Mouse (Mus musculus): ENCODE measurements around the gene Cfhr2. TPM values are rescaled to one million over a fixed set of nuclear protein-coding genes. Genes with fewer than 3 reads are reported as not detected.
"Not testable (repeated sequence)": the region's sequence is repeated elsewhere in the genome, so short reads cannot be mapped to it uniquely, and the experiment has no call there.

Gene Cfhr2
- polyA plus RNA-seq (2014; fragmentation: Nextera tagmentation; extraction: Ambion mirVana) = not detected in 2 replicates

DNA sequence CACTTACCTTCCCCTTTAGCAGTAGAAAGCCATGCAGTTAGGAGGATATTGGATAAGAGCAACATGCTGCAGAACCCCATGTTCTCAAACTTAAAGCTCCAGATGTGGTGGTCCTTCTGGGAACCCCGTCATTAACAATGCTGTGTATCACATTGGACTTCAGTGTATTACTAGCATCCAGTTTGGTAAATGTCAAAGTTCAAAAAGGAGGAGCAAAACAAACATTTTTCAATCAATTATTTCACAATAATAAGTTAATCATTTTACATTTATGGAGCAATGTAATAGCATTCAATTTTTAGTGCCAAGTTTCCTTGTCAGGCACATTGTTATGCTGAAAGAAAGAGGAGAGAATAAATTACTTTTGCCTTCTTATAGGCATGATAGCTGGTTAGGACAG lies at the start of gene Cfhr2:
Cfhr2 (minus strand) TSS at position 155 of the 400 bp plus-strand sequence.
- Histone ChIP-seq H3K27me3 (replicated peaks; ENCODE audit: control insufficient read depth, insufficient read depth, low read length) (no peaks in the 10 kb centered on the region), H3K9me3 (ENCODE audit: control insufficient read depth, low read length) (no peaks in the 10 kb centered on the region), H3K27ac (ENCODE audit: low read depth, low read length) (no peak within 1 kb of the TSS), H3K4me3 (ENCODE audit: low read depth, low read length) (no peak within 1 kb of the TSS), H3K4me1 (replicated peaks; ENCODE audit: control insufficient read depth, insufficient read depth, low read length) (no peaks in the 10 kb centered on the region), H3K4me2 (no peak within 1 kb of the TSS), H3K36me3 (ENCODE audit: control insufficient read depth, insufficient read depth, low read length) (no peaks in the 10 kb centered on the region), H3K9ac (ENCODE audit: low read depth, low read length) (no peak within 1 kb of the TSS)
- DNase-seq (ENCODE audit: low spot score) = no peak
- WGBS = 66% methylated on average over 1 of the region's 1 CpGs
- no peak for ATAC-seq (replicated peaks; ENCODE audit: low FRiP score)

DNA sequence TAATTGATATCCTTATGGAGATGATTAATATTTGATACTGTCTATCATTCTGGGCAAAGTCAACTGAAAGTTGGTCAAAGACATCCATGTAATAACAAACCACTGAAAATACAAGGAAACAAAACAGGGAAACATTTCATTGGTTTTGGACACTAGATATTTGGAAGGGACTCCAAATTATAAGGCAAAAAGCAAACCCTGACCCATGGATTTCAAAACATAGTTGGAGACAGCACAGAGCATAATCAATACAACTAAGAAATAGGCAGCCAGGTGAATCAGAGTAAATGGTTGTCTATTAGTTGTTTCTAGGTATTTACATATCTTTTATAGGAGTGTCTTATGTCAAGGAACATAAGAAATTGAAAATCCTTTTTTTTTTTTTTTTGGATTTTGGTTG lies 5.2 kb upstream of the Cfhr2 start:
- DNase-seq (ENCODE audit: low spot score) (no peak), ATAC-seq (replicated peaks; ENCODE audit: low FRiP score) (no peak)
- Histone ChIP-seq H3K9me3 (ENCODE audit: control insufficient read depth, low read length) (no peaks in the 10 kb centered on the region), H3K36me3 (ENCODE audit: control insufficient read depth, insufficient read depth, low read length) (no peaks in the 10 kb centered on the region), H3K4me2 (no peak overlapping the region), H3K4me1 (replicated peaks; ENCODE audit: control insufficient read depth, insufficient read depth, low read length) (no peaks in the 10 kb centered on the region), H3K9ac (ENCODE audit: low read depth, low read length) (no peak overlapping the region), H3K27ac (ENCODE audit: low read depth, low read length) (no peak overlapping the region), H3K4me3 (ENCODE audit: low read depth, low read length) (no peak overlapping the region), H3K27me3 (replicated peaks; ENCODE audit: control insufficient read depth, insufficient read depth, low read length) (no peaks in the 10 kb centered on the region)

DNA sequence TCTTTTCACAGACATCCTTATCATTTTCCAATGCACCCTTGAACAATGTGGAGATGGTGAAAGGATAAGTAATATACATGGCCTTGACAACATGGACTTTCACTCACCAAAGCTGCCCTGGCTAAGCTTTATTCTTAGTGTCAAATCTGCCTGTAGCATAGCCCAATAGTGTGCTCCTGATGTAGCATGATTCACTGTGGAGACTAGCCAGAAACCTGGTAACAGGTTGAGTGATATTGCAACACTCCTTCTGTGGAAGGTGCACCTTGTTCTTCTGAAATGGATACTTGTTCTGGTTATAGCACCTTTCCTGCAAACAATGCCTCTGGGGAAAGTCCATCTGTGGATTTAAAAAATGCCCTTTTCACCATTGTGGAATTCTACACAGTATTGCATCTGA lies 1.7 kb upstream of the Cfhr2 start:
- Histone ChIP-seq H3K9me3 (ENCODE audit: control insufficient read depth, low read length) (no peaks in the 10 kb centered on the region), H3K27me3 (replicated peaks; ENCODE audit: control insufficient read depth, insufficient read depth, low read length) (no peaks in the 10 kb centered on the region), H3K27ac (ENCODE audit: low read depth, low read length) (no peak overlapping the region), H3K4me2 (no peak overlapping the region), H3K4me1 (replicated peaks; ENCODE audit: control insufficient read depth, insufficient read depth, low read length) (no peaks in the 10 kb centered on the region), H3K36me3 (ENCODE audit: control insufficient read depth, insufficient read depth, low read length) (no peaks in the 10 kb centered on the region), H3K4me3 (ENCODE audit: low read depth, low read length) (no peak overlapping the region), H3K9ac (ENCODE audit: low read depth, low read length) (no peak overlapping the region)
- ATAC-seq (replicated peaks; ENCODE audit: low FRiP score) (no peak), DNase-seq (ENCODE audit: low spot score) (no peak)

GRCm38 (mm10) chr1:139839699-139840098 lies 18.8 kb downstream of the Cfhr2 start:
- 70% methylated on average over 7 of the region's 7 CpGs for WGBS

DNA sequence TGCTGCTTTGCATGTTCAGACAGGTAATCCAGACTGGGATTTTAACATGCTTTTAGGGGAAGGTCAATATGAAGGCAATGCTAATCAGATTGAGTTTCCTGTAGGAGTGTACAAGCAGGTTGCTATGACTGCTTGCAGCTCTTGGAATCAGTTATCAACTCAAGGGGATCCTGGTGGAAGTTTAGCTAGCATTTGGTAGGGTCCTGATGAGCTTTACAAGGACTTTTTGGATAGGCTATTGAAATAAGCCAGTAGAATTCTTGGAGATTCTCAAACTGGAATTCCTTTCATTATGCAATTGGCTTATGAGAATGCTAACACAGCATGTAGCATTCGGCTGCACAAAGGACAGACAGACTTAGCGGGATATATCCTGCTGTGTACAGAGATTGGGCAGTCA lies 19.2 kb downstream of the Cfhr2 start:
- H3K9me3 ChIP-seq (ENCODE audit: control insufficient read depth, low read length) = 0 out of 2 replicates have a peak, but pooled peaks cover 2% of the 10 kb centered on the region
- no peaks in the 10 kb centered on the region for H3K27me3 ChIP-seq (replicated peaks; ENCODE audit: control insufficient read depth, insufficient read depth, low read length)
- no peak for ATAC-seq (replicated peaks; ENCODE audit: low FRiP score)
- DNase-seq (ENCODE audit: low spot score) = no peak
- H3K4me3 ChIP-seq (ENCODE audit: low read depth, low read length) = no peak overlapping the region
- no peaks in the 10 kb centered on the region for H3K4me1 ChIP-seq (replicated peaks; ENCODE audit: control insufficient read depth, insufficient read depth, low read length)
- WGBS = 89% methylated on average over 2 of the region's 2 CpGs
- no peaks in the 10 kb centered on the region for H3K36me3 ChIP-seq (ENCODE audit: control insufficient read depth, insufficient read depth, low read length)
- no peak overlapping the region for H3K4me2 ChIP-seq
- H3K27ac ChIP-seq (ENCODE audit: low read depth, low read length) = no peak overlapping the region
- H3K9ac ChIP-seq (ENCODE audit: low read depth, low read length) = no peak overlapping the region

More at GRCm38 (mm10) chr1:139839699-139840098, 18.8 kb downstream of the Cfhr2 start:
- 0 out of 2 replicates have a peak, but pooled peaks cover 2% of the 10 kb centered on the region for H3K9me3 ChIP-seq (ENCODE audit: control insufficient read depth, low read length)
- no peaks in the 10 kb centered on the region for H3K27me3 ChIP-seq (replicated peaks; ENCODE audit: control insufficient read depth, insufficient read depth, low read length)
- H3K27ac ChIP-seq (ENCODE audit: low read depth, low read length) = no peak overlapping the region
- no peak overlapping the region for H3K4me2 ChIP-seq
- H3K4me3 ChIP-seq (ENCODE audit: low read depth, low read length) = no peak overlapping the region
- ATAC-seq (replicated peaks; ENCODE audit: low FRiP score) (no peak), DNase-seq (ENCODE audit: low spot score) (no peak)
- no peaks in the 10 kb centered on the region for H3K4me1 ChIP-seq (replicated peaks; ENCODE audit: control insufficient read depth, insufficient read depth, low read length)
- no peak overlapping the region for H3K9ac ChIP-seq (ENCODE audit: low read depth, low read length)
- H3K36me3 ChIP-seq (ENCODE audit: control insufficient read depth, insufficient read depth, low read length) = no peaks in the 10 kb centered on the region

DNA sequence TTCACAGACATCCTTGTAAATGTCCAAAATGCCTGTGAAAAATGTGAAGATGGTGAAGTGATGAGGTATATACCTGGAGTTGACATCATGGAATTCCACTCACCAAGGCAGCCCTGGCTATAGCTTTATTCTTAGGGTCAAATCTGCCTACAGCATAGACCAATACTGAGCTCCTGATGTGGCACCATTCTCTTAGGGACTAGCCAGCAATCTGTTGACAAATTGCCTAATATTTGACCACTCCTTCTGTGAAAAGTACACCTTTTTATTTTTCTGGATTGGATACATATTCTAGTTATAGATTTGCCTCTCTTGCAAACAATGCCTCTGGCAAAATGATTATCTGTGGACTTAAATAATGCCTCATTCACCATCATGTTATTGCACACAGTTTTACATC lies 49.9 kb downstream of the Cfhr2 start:
- no peaks in the 10 kb centered on the region for H3K9me3 ChIP-seq (ENCODE audit: control insufficient read depth, low read length)
- no peak overlapping the region for H3K27ac ChIP-seq (ENCODE audit: low read depth, low read length)
- H3K4me1 ChIP-seq (replicated peaks; ENCODE audit: control insufficient read depth, insufficient read depth, low read length) = no peaks in the 10 kb centered on the region
- no peak for DNase-seq (ENCODE audit: low spot score)
- H3K4me3 ChIP-seq (ENCODE audit: low read depth, low read length) = no peak overlapping the region
- H3K27me3 ChIP-seq (replicated peaks; ENCODE audit: control insufficient read depth, insufficient read depth, low read length) = no peaks in the 10 kb centered on the region
- H3K36me3 ChIP-seq (ENCODE audit: control insufficient read depth, insufficient read depth, low read length) = no peaks in the 10 kb centered on the region
- no peak overlapping the region for H3K4me2 ChIP-seq
- H3K9ac ChIP-seq (ENCODE audit: low read depth, low read length) = no peak overlapping the region
- no peak for ATAC-seq (replicated peaks; ENCODE audit: low FRiP score)

DNA sequence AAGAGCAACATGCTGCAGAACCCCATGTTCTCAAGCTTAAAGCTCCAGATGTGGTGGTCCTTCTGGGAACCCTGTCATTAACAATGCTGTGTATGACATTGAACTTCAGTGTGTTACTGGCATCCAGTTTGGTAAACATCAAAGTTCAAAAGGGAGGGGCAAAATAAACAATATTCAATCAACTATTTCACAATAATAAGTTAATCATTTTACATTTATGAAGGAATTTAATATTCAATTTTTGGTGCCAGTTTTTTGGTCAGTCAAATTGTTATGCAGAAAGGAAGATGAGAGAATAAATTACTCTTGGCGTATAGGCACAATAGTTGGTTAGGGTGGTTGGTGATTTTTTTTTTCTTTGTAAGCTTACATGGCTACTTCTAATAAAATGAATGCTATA lies 77.4 kb downstream of the Cfhr2 start, which contains the start of gene Gm4788:
Gm4788 (minus strand) TSS at position 101 of the 400 bp plus-strand sequence.
- H3K9me3 ChIP-seq (ENCODE audit: control insufficient read depth, low read length) = no peaks in the 10 kb centered on the region
- 89% methylated on average over 1 of the region's 1 CpGs for WGBS

GRCm38 (mm10) chr1:139769913-139770312 lies 88.6 kb downstream of the Cfhr2 start:
- 71% methylated on average over 3 of the region's 3 CpGs for WGBS
- H3K4me1 ChIP-seq (replicated peaks; ENCODE audit: control insufficient read depth, insufficient read depth, low read length); ATAC-seq (replicated peaks; ENCODE audit: low FRiP score): not testable (repeated sequence)

More for the DNA sequence above, 77.4 kb downstream of the Cfhr2 start, which contains the start of gene Gm4788:
- H3K27ac ChIP-seq (ENCODE audit: low read depth, low read length) = no peak within 1 kb of the TSS
- no peaks in the 10 kb centered on the region for H3K27me3 ChIP-seq (replicated peaks; ENCODE audit: control insufficient read depth, insufficient read depth, low read length)
- DNase-seq (ENCODE audit: low spot score) (no peak), ATAC-seq (replicated peaks; ENCODE audit: low FRiP score) (no peak)
- no peaks in the 10 kb centered on the region for H3K4me1 ChIP-seq (replicated peaks; ENCODE audit: control insufficient read depth, insufficient read depth, low read length)
- no peak within 1 kb of the TSS for H3K9ac ChIP-seq (ENCODE audit: low read depth, low read length)
- H3K4me2 ChIP-seq = no peak within 1 kb of the TSS
- H3K36me3 ChIP-seq (ENCODE audit: control insufficient read depth, insufficient read depth, low read length) = no peaks in the 10 kb centered on the region
- H3K4me3 ChIP-seq (ENCODE audit: low read depth, low read length) = no peak within 1 kb of the TSS

More at GRCm38 (mm10) chr1:139769913-139770312, 88.6 kb downstream of the Cfhr2 start:
- H3K27ac ChIP-seq (ENCODE audit: low read depth, low read length); DNase-seq (ENCODE audit: low spot score); H3K4me2 ChIP-seq; H3K4me3 ChIP-seq (ENCODE audit: low read depth, low read length); H3K9ac ChIP-seq (ENCODE audit: low read depth, low read length); H3K27me3 ChIP-seq (replicated peaks; ENCODE audit: control insufficient read depth, insufficient read depth, low read length); H3K36me3 ChIP-seq (ENCODE audit: control insufficient read depth, insufficient read depth, low read length); H3K9me3 ChIP-seq (ENCODE audit: control insufficient read depth, low read length): not testable (repeated sequence)
